Mouse (Mus musculus) heart, adult 18-20 months (tissue): ENCODE data around the gene Lmx1a. TPM values are rescaled to one million over a fixed set of nuclear protein-coding genes. Genes with fewer than 3 reads are reported as not detected.

Experiments used
- DNase-seq, 2 experiments: peaks; one replicate each; pipeline ENCODE4 v3.0.0; 2021 to 2022; ENCODE audit warnings: mixed read lengths in 1 of 2
- total RNA-seq, 2 experiments: library from RNA; stranded (reverse); gene quantifications; 2 replicates each; pipeline ENCODE4 v1.2.3; 2021

The Lmx1a gene
- total RNA-seq, 2 experiments from 2014 or later: not detected

GRCm38 (mm10) chr1:167788684-167789413, 99.8 kb downstream of the Lmx1a start:
- DNase-seq: no peak

- DNase-seq: no peak
Measured at GRCm38 (mm10) chr1:167789448-167789847, 100.4 kb downstream of the Lmx1a start.

GRCm38 (mm10) chr1:167790688-167791087, 101.7 kb downstream of the Lmx1a start:
- no peak for DNase-seq

- DNase-seq: no peak
Measured at GRCm38 (mm10) chr1:167791221-167791620, 102.2 kb downstream of the Lmx1a start.

- DNase-seq: no peak
Measured at GRCm38 (mm10) chr1:167801923-167802322, 112.9 kb downstream of the Lmx1a start.

- peak in 1 of 2 experiments; percentile 1 for DNase-seq
Measured at GRCm38 (mm10) chr1:167802510-167803271, 113.7 kb downstream of the Lmx1a start.

- DNase-seq: no peak
Measured at GRCm38 (mm10) chr1:167803351-167803981, 114.4 kb downstream of the Lmx1a start.

GRCm38 (mm10) chr1:167804836-167805235, 115.8 kb downstream of the Lmx1a start:
- no peak for DNase-seq

- DNase-seq: no peak
Measured at GRCm38 (mm10) chr1:167811141-167811540, 122.1 kb downstream of the Lmx1a start.

GRCm38 (mm10) chr1:167815166-167815565, 126.1 kb downstream of the Lmx1a start:
- DNase-seq: no peak

GRCm38 (mm10) chr1:167817028-167817427, 128.0 kb downstream of the Lmx1a start:
- DNase-seq: no peak

GRCm38 (mm10) chr1:167817616-167818015, 128.6 kb downstream of the Lmx1a start:
- DNase-seq: no peak

GRCm38 (mm10) chr1:167820031-167820430, 131.0 kb downstream of the Lmx1a start:
- no peak for DNase-seq

- DNase-seq: no peak
Measured at GRCm38 (mm10) chr1:167821125-167821524, 132.1 kb downstream of the Lmx1a start.

GRCm38 (mm10) chr1:167830291-167830690, 141.3 kb downstream of the Lmx1a start:
- DNase-seq: no peak

GRCm38 (mm10) chr1:167831601-167832000, 142.6 kb downstream of the Lmx1a start:
- DNase-seq: no peak

- no peak for DNase-seq
Measured at GRCm38 (mm10) chr1:167854801-167855200, 165.8 kb downstream of the Lmx1a start.

GRCm38 (mm10) chr1:167872028-167872427, 183.0 kb downstream of the Lmx1a start:
- DNase-seq: no peak

GRCm38 (mm10) chr1:167874099-167874498, 185.1 kb downstream of the Lmx1a start:
- DNase-seq: no peak

GRCm38 (mm10) chr1:167877931-167878330, 188.9 kb downstream of the Lmx1a start:
- DNase-seq: no peak

GRCm38 (mm10) chr1:167878354-167878753, 189.3 kb downstream of the Lmx1a start:
- DNase-seq: no peak

- DNase-seq: no peak
Measured at GRCm38 (mm10) chr1:167885776-167886175, 196.7 kb downstream of the Lmx1a start.

- no peak for DNase-seq
Measured at GRCm38 (mm10) chr1:167888120-167888519, 199.1 kb downstream of the Lmx1a start.
